Mouse (Mus musculus) bone marrow, adult 2 months (tissue): ENCODE data around the gene Stt3a. TPM values are rescaled to one million over a fixed set of nuclear protein-coding genes. Genes with fewer than 3 reads are reported as not detected.

ENCODE experiments used
- H3K27ac ChIP-seq: fragments of 200-500 bp; 2 replicates; pipeline ENCODE4 v1.5.1; 2012; ENCODE audit warnings: low read depth, mild to moderate bottlenecking, control low read depth, inconsistent platforms, low read length; ENCODE audit not compliant: control insufficient read depth, poor library complexity, insufficient read depth
- H3K4me1 ChIP-seq: fragments of 200-500 bp; 2 replicates; pipeline ENCODE4 v1.6.1; 2011; ENCODE audit warnings: low read length; ENCODE audit not compliant: control insufficient read depth, insufficient read depth
- H3K4me3 ChIP-seq: fragments of 200-500 bp; replicated peaks from 2 replicates; pipeline ENCODE3; 2011; ENCODE audit warnings: mild to moderate bottlenecking, low read depth, low read length, control low read depth; ENCODE audit not compliant: control insufficient read depth
- CTCF ChIP-seq: fragments of 200-500 bp; IDR thresholded peaks from 2 replicates; pipeline ENCODE4 v1.5.1; 2011; ENCODE audit warnings: low read length, control low read depth; ENCODE audit not compliant: control insufficient read depth, insufficient read depth
- POLR2A ChIP-seq: fragments of 200-500 bp; IDR thresholded peaks from 2 replicates; pipeline ENCODE4 v1.6.1; 2011; ENCODE audit warnings: low read depth, mild to moderate bottlenecking, control low read depth, low read length, borderline replicate concordance; ENCODE audit not compliant: control insufficient read depth
- WGBS: fragments of 180-500 bp; shearing (Covaris S2); methylation state at CpG from one replicate; pipeline ENCODE4 v1.1.7; 2018; 5-methylcytosine and 5-hydroxymethylcytosine counted together
- polyA plus RNA-seq: library from polyadenylated mRNA; stranded (reverse); fragments of >200 nt; gene quantifications from 2 replicates; pipeline ENCODE4 v1.2.4, GENCODE M21; 2011; ENCODE audit warnings: low replicate concordance; ENCODE audit not compliant: missing spikeins, insufficient read depth, insufficient read length

Gene Stt3a
- polyA plus RNA-seq, 1 experiment = 76.7 TPM

DNA sequence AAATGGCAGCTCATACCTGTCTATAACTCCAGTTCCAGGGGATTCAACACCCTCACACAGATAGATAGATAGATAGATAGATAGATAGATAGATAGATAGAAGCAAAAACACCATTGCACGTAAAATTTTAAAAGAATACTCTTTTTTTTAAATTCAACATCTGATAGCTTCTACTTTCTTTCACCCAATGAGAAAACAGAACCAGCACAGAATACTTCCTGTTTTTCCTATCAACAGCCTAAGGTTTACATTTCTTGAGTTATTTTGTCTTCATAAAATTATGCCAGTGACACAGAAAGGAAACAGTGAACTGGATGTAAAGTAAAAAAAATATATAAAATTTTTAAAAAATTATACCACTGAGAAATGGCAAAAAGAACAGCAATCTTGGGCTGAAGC is 3.1 kb downstream of the Stt3a start:
- WGBS = 71% methylated on average over 1 of the region's 1 CpGs
- Histone ChIP-seq H3K27ac (no peak overlapping the region), H3K4me1 (no peaks in the 10 kb centered on the region), H3K4me3 (no peak overlapping the region)
- TF ChIP-seq CTCF = no peak
- no peak for TF ChIP-seq POLR2A

GRCm38 (mm10) chr9:36727034-36727755 is 40.3 kb downstream of the Stt3a start, which contains the start of gene Chek1:
Gene Chek1, minus strand, starts transcription at chr9:36727065.
- Histone ChIP-seq H3K27ac (peak within 1 kb of the TSS; percentile 52), H3K4me3 (peak within 1 kb of the TSS; percentile 93), H3K4me1 (no peaks in the 10 kb centered on the region)
- under 1% methylated on average over 12 of the region's 12 CpGs for WGBS
- no peak for TF ChIP-seq CTCF
- TF ChIP-seq POLR2A = no peak

GRCm38 (mm10) chr9:36726131-36727033 is 41.1 kb downstream of the Stt3a start:
- H3K4me3 ChIP-seq = peak overlapping the region; percentile 93
- no peak for TF ChIP-seq CTCF
- peak; percentile 45; the same call in 1 of the 2 replicates for TF ChIP-seq POLR2A
- peak overlapping the region; percentile 52 for H3K27ac ChIP-seq
- WGBS = under 1% methylated on average over 53 of the region's 53 CpGs
- H3K4me1 ChIP-seq = no peaks in the 10 kb centered on the region

DNA sequence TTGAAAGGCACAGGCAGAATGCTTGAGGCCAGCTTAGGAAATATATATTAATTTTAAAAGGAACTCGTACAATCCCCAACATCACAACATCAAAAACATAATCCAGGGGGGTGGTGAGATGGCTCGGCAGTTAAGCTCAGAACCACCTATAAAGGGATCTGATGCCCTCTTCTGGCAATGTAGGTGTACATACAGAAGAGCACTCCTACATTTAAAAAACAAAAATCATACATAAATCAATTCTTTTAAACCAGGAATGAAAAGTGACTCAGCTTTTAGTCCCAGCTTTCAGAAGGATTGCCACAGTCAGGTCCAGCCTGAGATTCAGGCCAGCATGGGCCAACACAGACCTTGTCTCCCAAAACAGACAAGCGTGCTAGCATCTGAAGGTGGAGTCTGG is 50.9 kb downstream of the Stt3a start:
- no peak overlapping the region for H3K4me3 ChIP-seq
- H3K27ac ChIP-seq = no peak overlapping the region
- WGBS = 66% methylated on average over 3 of the region's 3 CpGs
- TF ChIP-seq CTCF = no peak
- TF ChIP-seq POLR2A = no peak
- no peaks in the 10 kb centered on the region for H3K4me1 ChIP-seq

DNA sequence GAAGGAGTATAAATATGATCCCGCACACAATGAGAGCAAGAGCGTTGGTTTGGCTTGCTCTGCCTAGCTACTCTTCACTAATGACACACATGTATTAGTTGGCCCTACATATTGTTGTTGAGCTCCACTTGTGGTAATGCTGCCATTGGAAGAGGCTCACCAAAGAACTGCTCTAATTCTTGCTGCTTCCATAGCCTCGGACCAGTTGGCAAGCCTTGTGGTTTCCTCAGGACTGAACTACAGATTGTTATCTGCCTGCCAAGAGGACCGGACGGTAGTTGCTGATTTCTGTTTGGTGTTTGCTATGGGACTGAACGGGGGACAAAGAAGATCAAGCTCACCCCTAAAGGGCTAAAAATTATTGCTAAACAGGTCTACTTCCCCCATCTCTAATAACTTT is 60.2 kb downstream of the Stt3a start:
- Histone ChIP-seq H3K4me1 (no peaks in the 10 kb centered on the region), H3K4me3 (no peak overlapping the region), H3K27ac (no peak overlapping the region)
- TF ChIP-seq CTCF (no peak), POLR2A (no peak)
- WGBS = 56% methylated on average over 6 of the region's 6 CpGs

DNA sequence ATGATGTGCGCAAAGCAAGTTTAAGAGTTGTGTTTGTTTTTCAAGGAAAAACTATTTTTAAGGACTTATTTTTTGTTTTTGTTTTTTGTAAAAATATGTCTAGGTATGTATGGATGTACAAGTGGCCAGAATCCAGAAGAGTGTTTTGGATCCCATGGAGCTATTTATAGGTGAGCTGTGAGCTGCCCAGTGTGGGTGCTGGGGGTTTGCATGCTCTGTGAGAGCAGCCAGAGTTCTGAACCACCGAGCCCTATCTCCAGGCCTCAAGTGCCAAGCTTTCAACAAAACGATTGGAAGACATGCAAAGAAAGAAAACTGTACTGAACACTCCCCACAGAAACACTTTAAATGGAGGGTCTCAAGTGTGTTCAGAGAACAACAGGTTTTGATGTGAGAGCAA is 61.6 kb downstream of the Stt3a start:
- Histone ChIP-seq H3K4me1 (no peaks in the 10 kb centered on the region), H3K4me3 (no peak overlapping the region), H3K27ac (no peak overlapping the region)
- WGBS = 85% methylated on average over 3 of the region's 3 CpGs
- TF ChIP-seq POLR2A = no peak
- TF ChIP-seq CTCF = no peak

DNA sequence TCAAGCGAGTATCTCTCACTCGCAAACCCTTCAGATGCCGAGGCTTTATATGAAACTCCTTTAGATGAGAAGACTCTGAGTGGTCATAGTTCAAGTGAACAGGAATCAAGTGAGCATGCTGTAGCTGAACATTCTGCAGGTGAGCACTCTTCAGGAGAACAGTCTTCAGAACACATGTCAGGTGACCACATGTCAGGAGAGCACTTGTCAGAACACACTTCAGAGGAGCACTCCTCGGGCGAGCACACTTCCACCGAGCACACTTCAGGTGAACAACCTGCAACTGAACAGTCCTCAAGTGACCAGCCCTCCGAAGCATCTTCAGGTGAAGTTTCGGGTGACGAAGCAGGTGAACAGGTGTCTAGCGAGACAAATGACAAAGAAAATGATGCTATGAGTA is 73.2 kb downstream of the Stt3a start:
- TF ChIP-seq CTCF (no peak), POLR2A (no peak)
- H3K27ac ChIP-seq = no peak overlapping the region
- H3K4me1 ChIP-seq = no peaks in the 10 kb centered on the region
- WGBS = 84% methylated on average over 10 of the region's 10 CpGs
- no peak overlapping the region for H3K4me3 ChIP-seq

DNA sequence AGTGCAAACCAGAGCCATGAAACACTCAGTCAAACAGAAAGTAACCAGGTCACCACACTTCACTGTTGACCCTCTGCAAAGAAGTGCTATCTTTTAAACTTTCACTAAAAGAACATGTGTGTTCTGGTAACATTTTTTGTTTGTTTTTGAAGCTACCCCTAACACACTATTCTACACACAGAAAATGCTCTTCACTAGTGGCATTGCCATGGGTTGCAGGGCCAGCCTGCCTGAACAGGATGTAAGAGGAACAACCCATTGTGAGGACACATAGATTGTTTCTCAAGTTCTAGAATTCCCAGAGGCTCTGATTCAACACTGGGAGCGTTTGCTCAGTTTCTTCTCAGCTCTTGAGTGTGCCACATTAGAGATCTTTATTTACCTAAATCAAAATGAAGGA is 74.6 kb downstream of the Stt3a start, which contains the start of gene Acrv1:
TSS of gene Acrv1 (plus strand) at position 301 of the 400 bp plus-strand sequence.
- H3K27ac ChIP-seq = no peak within 1 kb of the TSS
- no peaks in the 10 kb centered on the region for H3K4me1 ChIP-seq
- WGBS = 56% methylated on average over 1 of the region's 1 CpGs
- H3K4me3 ChIP-seq = no peak within 1 kb of the TSS
- TF ChIP-seq CTCF (no peak), POLR2A (no peak)
